Mouse (Mus musculus) liver, embryonic 14.5 days (tissue): ENCODE measurements around the gene Mtmr6. TPM values are rescaled to one million over a fixed set of nuclear protein-coding genes. Genes with fewer than 3 reads are reported as not detected.

Source experiments
- ATAC-seq: fragments of 200-750 bp; cut with Nextera tagmentation; 2 replicates; pipeline ENCODE4 v1.8.0; 2017; ENCODE audit warnings: moderate number of reproducible peaks, mild to moderate bottlenecking, moderate library complexity; ENCODE audit not compliant: insufficient read depth
- DNase-seq, 3 experiments: peaks; one replicate each; pipeline ENCODE4 v3.0.0-alpha.2; 2012 to 2013; ENCODE audit warnings: low read depth in 3 of 3, low spot score in 3 of 3
- H3K27ac ChIP-seq: fragments of 300-500 bp; sonication (generic); 2 replicates; pipeline ENCODE4 v1.5.1; 2014; ENCODE audit warnings: moderate library complexity, mild to moderate bottlenecking, control low read depth, inconsistent platforms
- H3K27me3 ChIP-seq: fragments of 300-500 bp; sonication (generic); 2 replicates; pipeline ENCODE4 v1.6.1; 2014; ENCODE audit warnings: mild to moderate bottlenecking, low read length, moderate library complexity; ENCODE audit not compliant: control insufficient read depth, insufficient read depth
- H3K36me3 ChIP-seq: fragments of 300-500 bp; sonication (generic); replicated peaks from 2 replicates; pipeline ENCODE4 v1.6.1; 2014; ENCODE audit warnings: low read depth; ENCODE audit not compliant: control insufficient read depth, insufficient read depth
- H3K4me1 ChIP-seq, 2 experiments: fragments of 200-500 bp in 1 of 2; fragments of 300-500 bp in 1 of 2; sonication (generic) in 1 of 2; replicated peaks; 2 replicates each; pipeline ENCODE4 v1.6.1; 2012 to 2014; ENCODE audit warnings: antibody characterized with exemption in 1 of 2, inconsistent platforms in 1 of 2, low read length in 1 of 2; ENCODE audit not compliant: control insufficient read depth in 2 of 2, insufficient read depth in 2 of 2
- H3K4me2 ChIP-seq: fragments of 300-500 bp; sonication (generic); 2 replicates; pipeline ENCODE4 v1.6.1; 2014; ENCODE audit warnings: low read depth, mild to moderate bottlenecking, control low read depth, moderate library complexity
- H3K4me3 ChIP-seq, 2 experiments: fragments of 200-500 bp in 1 of 2; fragments of 300-500 bp in 1 of 2; sonication (generic) in 1 of 2; 2 replicates each; pipeline ENCODE4 v1.5.1; 2012 to 2014; ENCODE audit warnings: low read depth in 2 of 2, low read length in 2 of 2, mild to moderate bottlenecking in 2 of 2, control low read depth in 1 of 2, inconsistent platforms in 1 of 2, moderate library complexity in 1 of 2; ENCODE audit not compliant: insufficient read depth in 1 of 2
- H3K9ac ChIP-seq: fragments of 300-500 bp; sonication (generic); replicated peaks from 2 replicates; pipeline ENCODE4 v1.6.1; 2014; ENCODE audit warnings: mild to moderate bottlenecking, control low read depth, moderate library complexity
- H3K9me3 ChIP-seq: fragments of 300-500 bp; sonication (generic); 2 replicates; pipeline ENCODE4 v1.6.1; 2016; ENCODE audit warnings: low read length, mixed read lengths; ENCODE audit not compliant: control insufficient read depth
- CTCF ChIP-seq: IDR thresholded peaks from 2 replicates; pipeline ENCODE4 v1.5.1; 2016; ENCODE audit warnings: antibody characterized with exemption, low read depth, control low read depth
- EP300 ChIP-seq: IDR thresholded peaks from 2 replicates; pipeline ENCODE4 v1.6.1; 2016; ENCODE audit warnings: antibody characterized with exemption, low read depth
- WGBS: fragments of 180-500 bp; shearing (Covaris S2); extraction: QIAGEN DNeasy Blood & Tissue Kit; methylation state at CpG from one replicate; pipeline ENCODE4 v1.1.7; 2014; ENCODE audit not compliant: insufficient replicate concordance; 5-methylcytosine and 5-hydroxymethylcytosine counted together
- polyA plus RNA-seq, 2 experiments: library from polyadenylated mRNA; depleted of rRNA in 1 of 2; stranded (reverse) in 1 of 2; unstranded in 1 of 2; fragments of >200 nt; fragmentation: Nextera tagmentation in 1 of 2; extraction: Ambion mirVana in 1 of 2; gene quantifications; 2 replicates each; pipeline versions ENCODE4 v1.2.1 to v1.2.3; 2012 to 2014

Gene Mtmr6
- polyA plus RNA-seq, 2 experiments: 7.8 to 13.4 TPM

DNA sequence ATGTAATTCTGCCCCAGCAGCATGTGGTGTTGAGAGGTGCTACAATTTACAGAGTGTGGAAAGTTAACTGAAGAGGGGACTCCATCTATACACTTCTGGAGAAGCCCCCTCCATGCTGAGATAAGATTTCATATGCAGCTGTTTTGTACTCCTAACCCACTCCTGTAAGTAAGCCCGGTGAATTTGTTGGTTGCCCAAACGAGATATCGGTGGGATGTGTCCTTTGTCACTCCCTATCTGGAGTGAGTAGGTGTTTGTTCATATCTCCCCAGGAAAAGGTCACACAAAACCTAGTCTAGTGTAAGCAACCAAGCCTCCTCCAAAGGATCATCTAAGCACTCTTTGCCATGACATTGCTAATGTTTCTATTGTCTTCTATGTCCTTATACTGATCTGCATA is 11.6 kb upstream of the Mtmr6 start:
- no peak for ATAC-seq
- no peak for DNase-seq
- H3K36me3 ChIP-seq: no peaks in the 10 kb centered on the region
- TF ChIP-seq CTCF (no peak), EP300 (no peak)
- no peak overlapping the region for H3K9ac ChIP-seq
- peaks cover 20 to 34% of the 10 kb centered on the region in 2 experiments for H3K4me1 ChIP-seq
- no peak overlapping the region for H3K27ac ChIP-seq
- WGBS: 15% methylated on average over 3 of the region's 3 CpGs
- H3K27me3 ChIP-seq: no peaks in the 10 kb centered on the region
- H3K4me3 ChIP-seq: no peak overlapping the region
- H3K9me3 ChIP-seq: no peaks in the 10 kb centered on the region
- H3K4me2 ChIP-seq: 0 out of 2 replicates have a peak overlapping the region, but pooled peaks have one; percentile 3

DNA sequence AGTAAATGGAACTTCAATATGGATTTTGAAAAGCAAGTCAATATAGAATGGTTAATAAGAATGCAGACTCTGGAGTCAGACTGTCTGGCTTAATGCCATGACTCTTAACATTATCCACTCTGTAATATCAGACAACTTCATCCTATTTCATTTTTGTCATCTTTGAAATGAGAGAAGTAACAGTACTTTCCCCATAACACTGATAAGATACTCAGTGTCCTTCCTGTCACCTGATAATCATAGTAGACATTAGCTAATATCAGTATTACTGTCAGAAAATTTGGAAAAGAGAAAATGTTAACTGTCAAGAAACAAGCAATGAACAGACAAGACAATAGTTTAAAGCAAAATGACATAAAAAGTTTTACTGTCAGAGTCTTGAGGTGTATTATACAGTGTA is 10.3 kb upstream of the Mtmr6 start:
- Histone ChIP-seq H3K9ac (no peak overlapping the region), H3K4me2 (no peak overlapping the region), H3K4me1 (peaks cover 15 to 28% of the 10 kb centered on the region in 2 experiments), H3K27ac (no peak overlapping the region), H3K4me3 (no peak overlapping the region), H3K27me3 (no peaks in the 10 kb centered on the region), H3K36me3 (no peaks in the 10 kb centered on the region), H3K9me3 (no peaks in the 10 kb centered on the region)
- ATAC-seq (no peak), DNase-seq (no peak)
- TF ChIP-seq EP300 (no peak), CTCF (no peak)

DNA sequence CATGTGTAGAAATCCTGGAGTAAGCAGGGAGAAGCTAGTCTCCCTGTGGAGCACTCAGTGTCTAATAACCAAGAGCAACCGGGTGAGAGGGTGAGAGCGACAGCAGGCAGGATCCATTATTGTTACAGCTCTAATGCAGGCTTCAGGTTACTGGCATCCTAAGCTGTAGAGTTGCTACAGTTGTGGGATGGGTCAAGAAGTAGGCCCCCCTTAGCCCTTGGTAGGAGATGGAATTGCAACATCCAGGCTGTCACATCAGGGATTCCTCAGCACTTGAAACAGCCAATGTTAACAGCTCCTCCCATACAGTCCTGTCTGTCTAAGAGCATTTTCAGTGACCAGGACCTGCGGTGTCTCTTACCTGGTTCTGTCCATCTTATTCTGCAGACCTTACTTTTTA is 8.7 kb upstream of the Mtmr6 start:
- DNase-seq (no peak), ATAC-seq (no peak)
- Histone ChIP-seq H3K27me3 (no peaks in the 10 kb centered on the region), H3K4me2 (no peak overlapping the region), H3K36me3 (no peaks in the 10 kb centered on the region), H3K4me1 (peaks cover 15 to 26% of the 10 kb centered on the region in 2 experiments), H3K27ac (no peak overlapping the region), H3K4me3 (no peak overlapping the region), H3K9me3 (no peaks in the 10 kb centered on the region), H3K9ac (no peak overlapping the region)
- no peak for TF ChIP-seq CTCF
- TF ChIP-seq EP300: no peak
- 58% methylated on average over 3 of the region's 3 CpGs for WGBS

DNA sequence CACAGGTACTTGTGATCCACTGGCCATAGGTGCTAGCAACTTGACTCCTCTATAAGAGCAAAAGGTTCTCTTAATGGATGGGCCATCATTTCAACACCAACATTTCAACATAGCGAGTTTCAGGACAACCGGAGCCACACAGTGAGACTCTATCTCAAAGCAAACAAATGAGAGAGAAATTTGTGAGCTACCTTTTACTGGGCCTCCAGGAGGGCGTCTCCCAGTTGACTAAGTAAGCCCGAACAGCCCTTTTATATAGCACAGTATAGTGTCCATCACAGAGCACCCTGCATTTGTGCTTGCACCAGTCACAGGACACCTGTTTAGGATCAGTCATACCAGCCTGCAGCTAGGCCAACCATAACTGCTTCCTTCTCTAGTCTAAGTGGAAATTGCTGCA is 7.9 kb upstream of the Mtmr6 start:
- ATAC-seq: peak; percentile 72
- Histone ChIP-seq H3K36me3 (no peaks in the 10 kb centered on the region), H3K4me1 (peaks cover 15 to 26% of the 10 kb centered on the region in 2 experiments), H3K4me2 (peak overlapping the region; percentile 9), H3K9me3 (no peaks in the 10 kb centered on the region), H3K27me3 (no peaks in the 10 kb centered on the region), H3K27ac (no peak overlapping the region; the same call in 1 of the 2 replicates), H3K9ac (peak overlapping the region; percentile 5), H3K4me3 (no peak overlapping the region)
- WGBS: 43% methylated on average over 4 of the region's 4 CpGs
- no peak for TF ChIP-seq EP300
- TF ChIP-seq CTCF: no peak
- no peak for DNase-seq

DNA sequence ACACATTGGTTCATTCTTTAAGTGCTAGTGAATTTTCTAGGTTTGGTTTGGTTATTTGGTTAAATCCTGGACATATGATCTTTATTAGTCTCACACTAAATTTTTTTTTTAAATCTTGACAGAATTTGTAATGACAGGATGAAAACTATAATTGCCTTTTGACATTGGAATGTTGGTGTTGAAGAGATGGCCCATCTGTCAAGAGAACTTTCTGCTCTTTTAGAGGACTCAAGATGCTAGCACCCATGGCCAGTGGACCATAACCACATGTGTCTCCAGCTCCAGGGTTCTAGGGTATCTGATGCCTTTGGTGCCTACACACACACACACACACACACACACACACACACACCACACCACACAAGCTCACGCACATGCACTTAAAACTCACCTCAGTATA is 7.2 kb upstream of the Mtmr6 start:
- Histone ChIP-seq H3K27me3 (no peaks in the 10 kb centered on the region), H3K4me1 (peaks cover 8 to 20% of the 10 kb centered on the region in 2 experiments; a peak in 3 of 4 replicates), H3K4me2 (no peak overlapping the region), H3K9ac (no peak overlapping the region), H3K4me3 (no peak overlapping the region), H3K27ac (no peak overlapping the region), H3K36me3 (no peaks in the 10 kb centered on the region), H3K9me3 (no peaks in the 10 kb centered on the region)
- TF ChIP-seq CTCF (no peak), EP300 (no peak)
- WGBS: 68% methylated on average over 1 of the region's 1 CpGs
- DNase-seq (no peak), ATAC-seq (no peak)

DNA sequence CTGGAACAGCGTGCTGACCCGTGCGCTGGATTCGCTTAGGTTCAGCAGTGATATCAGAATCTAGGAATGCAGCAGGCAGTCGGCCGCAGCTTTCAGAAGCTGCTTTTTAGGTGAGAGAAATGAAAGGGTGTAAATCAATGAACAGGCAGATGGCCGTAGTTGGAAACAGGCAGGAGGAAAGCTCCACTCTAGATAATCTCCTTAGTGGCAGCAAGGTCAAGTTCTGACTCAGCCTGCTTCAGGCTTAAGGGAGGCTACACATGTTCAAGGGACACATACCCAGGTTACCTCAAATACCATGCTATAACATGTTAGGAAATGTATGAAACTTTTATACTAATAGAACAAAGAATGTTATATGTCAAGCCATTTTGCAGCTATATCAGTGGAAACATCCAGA is 2.7 kb upstream of the Mtmr6 start:
- Histone ChIP-seq H3K9me3 (no peaks in the 10 kb centered on the region), H3K36me3 (no peaks in the 10 kb centered on the region), H3K4me2 (no peak overlapping the region), H3K4me1 (peaks cover 3 to 15% of the 10 kb centered on the region in 2 experiments), H3K9ac (no peak overlapping the region), H3K27me3 (no peaks in the 10 kb centered on the region), H3K27ac (no peak overlapping the region), H3K4me3 (no peak overlapping the region)
- DNase-seq (no peak), ATAC-seq (no peak)
- no peak for TF ChIP-seq CTCF
- TF ChIP-seq EP300: no peak
- WGBS: 73% methylated on average over 7 of the region's 7 CpGs
